Mouse (Mus musculus) c-Kit-positive CD71-positive TER-119-negative erythroid progenitor cells, embryonic 14.5 days (primary cell): ENCODE data around the gene Cnot3.
"Not testable (repeated sequence)": the region's sequence is repeated elsewhere in the genome, so short reads cannot be mapped to it uniquely, and the experiment has no call there.

Experiments used
- DNase-seq: peaks from one replicate; pipeline ENCODE4 v3.0.0-alpha.2; 2013; ENCODE audit warnings: low read depth

Cnot3 gene

DNA sequence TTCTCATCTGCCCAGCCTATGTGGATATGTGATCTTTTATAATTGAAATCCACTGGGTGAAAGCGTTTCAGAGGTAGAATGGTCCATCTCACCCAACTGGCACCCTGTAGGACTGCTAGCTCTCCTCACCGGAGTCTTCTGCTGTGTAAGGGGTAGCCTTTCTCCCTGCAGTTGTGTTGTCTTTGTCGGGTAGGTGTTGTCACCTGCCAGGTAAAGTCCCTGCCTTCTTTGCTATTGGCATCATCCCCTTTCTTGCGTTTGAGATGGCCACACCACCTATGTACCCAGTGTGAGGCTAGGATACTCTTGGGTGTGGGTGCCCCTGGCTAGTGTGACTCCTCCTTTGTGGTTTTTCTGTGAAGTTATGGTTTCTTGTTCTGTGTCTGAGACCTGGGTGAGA, 1.6 kb downstream of the Cnot3 start:
- no peak for DNase-seq

- DNase-seq = no peak
Observed at GRCm38 (mm10) chr7:3656966-3657365, 11.9 kb downstream of the Cnot3 start.

DNA sequence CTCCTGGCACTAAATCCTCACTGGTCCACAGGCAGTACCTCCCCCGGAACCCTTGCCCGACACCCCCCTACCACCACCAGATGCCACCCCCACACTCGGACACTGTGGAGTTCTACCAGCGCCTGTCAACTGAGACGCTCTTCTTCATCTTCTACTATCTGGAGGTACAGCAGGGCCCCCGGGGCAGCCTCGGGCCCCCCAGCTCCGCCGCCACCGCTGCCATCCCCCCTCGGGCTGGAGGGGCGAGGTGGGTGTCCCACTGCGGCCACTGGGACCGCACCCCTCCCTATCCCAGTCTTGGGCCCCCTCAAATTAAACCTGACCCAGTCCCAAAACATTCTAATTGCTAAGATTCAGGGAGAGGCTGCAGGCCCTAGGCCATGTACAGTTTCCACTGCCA, 13.5 kb downstream of the Cnot3 start:
- no peak for DNase-seq

DNA sequence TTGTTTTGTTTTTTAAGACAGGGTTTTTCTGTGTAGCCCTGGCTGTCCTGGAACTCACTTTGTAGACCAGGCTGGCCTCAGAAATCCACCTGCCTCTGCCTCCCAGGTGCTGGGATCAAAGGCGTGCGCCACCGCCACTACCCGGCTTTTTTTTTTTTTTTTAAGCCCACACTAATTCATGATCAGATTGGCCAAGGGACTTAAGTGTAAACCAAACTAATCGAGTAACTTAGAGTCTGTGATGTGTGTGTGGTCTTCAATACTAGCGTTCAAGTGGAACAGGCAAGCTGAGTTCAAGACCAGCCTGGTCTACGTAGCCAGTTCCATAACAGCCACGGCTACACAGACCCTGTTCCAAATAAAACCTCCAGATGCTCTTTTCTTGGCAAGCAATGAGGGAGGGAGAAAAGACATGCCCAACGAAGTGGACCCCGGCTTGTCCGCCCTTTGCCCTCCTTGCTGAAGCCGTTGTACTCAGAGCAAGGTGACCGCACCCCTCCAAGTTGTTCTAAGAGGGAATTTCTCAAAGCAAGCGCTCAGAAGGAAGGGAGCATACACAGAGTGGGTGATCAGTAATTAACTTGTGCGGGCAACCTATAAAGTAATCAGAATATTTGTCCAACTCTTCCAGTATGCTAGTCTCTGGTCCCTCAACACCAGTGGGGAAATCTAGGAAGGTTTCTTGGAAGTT, 19.6 kb downstream of the Cnot3 start:
- no peak for DNase-seq

GRCm38 (mm10) chr7:3665215-3666114, 20.4 kb downstream of the Cnot3 start, which contains the start of gene Leng1:
TSS of gene Leng1 (minus strand) at chr7:3665840.
- peak; percentile 96 for DNase-seq

GRCm38 (mm10) chr7:3666921-3667391, 21.9 kb downstream of the Cnot3 start:
- peak; percentile 59 for DNase-seq

DNA sequence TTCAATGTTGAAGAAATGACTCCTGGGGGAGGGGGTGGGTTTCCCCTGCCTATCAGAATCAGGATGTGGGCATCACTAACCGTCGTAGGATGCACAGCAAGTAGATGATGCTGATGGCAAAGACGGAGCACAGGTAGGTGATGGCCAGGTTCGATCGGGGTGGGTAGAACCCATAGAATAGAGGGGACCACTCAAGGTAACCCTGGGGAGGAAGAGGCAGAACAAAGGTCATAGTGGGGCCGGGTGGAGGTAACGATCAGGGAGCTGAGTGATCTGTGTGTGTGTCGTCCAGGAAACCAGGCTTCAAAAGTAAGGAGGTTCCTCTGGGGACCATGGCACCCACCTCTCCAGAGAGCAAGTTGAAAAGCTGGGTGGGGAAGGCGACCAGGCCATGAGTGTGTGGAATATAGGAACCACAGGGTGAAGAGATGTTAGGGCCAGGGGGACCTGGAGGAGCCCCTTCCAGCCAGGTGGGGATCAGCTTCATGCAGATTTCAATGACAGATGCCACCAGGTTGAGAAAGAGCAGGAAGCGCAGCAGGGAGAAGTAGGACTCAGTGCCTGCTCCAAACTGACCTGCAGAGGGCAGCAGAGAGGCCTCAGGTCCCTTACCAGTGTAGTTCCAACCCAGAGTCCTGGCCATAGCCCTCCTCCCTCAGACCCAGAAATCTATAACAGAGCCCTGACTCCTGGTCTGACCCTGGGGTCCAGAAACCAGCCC, 29.6 kb downstream of the Cnot3 start:
- peak; percentile 72 for DNase-seq

DNA sequence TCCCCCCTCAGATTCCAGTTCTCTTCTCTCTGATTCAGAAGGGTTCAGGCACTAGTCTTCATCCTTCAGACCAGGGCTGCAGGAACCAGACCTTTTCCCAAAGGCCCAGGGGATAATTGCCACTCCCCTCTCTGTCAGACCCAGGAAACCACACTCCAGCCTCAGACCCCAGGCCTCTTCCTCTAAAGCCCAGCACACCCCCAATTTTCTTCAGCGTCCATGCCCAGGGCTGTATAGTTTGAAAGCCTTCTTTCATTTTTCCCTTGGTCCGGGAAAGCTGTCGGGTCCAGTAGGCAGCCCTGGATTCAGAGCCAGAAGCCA, 30.1 kb downstream of the Cnot3 start:
- no peak for DNase-seq

DNA sequence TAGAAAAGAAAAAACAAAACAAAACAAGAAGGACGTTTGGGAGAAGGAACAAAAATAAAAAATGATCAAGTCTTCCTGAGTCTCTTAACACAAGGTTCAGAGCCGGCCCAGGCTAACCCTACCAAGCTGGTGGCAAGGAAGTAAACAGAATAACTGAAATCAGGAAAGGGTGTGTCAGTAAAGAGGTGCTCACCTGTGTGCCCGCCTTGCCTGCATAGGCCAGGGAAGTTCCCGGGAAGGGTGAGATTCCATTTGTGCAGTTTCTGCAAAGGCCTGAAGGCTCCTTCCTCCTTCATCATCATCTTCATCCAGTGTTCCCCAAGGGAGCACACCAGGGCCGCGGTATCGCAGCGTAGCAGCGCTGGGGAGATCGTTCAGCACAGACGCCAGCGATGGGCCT, 31.3 kb downstream of the Cnot3 start:
- no peak for DNase-seq

DNA sequence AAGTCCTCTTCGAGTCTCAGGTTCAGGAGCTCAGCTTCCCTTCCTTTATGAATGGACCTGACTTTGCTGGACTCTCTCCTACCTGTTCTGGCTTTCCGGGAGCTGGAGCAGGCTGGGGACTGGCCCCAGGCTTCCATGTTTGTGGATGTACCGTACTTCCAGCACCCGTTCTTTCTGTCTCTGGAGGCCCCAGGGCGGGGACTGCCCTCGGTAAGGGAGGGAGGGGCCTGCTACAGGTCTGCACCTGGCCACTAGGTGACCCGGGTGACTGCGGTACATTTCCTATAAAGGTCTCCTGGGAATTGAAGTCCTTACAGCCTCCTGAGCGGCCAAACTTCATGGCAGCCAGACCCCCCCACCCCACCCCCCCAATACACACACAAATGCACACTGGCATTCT, 32.3 kb downstream of the Cnot3 start, which contains the start of gene Tmc4:
Gene Tmc4 (minus strand): TSS at position 212 of the 400 bp plus-strand sequence.
- DNase-seq = no peak

DNA sequence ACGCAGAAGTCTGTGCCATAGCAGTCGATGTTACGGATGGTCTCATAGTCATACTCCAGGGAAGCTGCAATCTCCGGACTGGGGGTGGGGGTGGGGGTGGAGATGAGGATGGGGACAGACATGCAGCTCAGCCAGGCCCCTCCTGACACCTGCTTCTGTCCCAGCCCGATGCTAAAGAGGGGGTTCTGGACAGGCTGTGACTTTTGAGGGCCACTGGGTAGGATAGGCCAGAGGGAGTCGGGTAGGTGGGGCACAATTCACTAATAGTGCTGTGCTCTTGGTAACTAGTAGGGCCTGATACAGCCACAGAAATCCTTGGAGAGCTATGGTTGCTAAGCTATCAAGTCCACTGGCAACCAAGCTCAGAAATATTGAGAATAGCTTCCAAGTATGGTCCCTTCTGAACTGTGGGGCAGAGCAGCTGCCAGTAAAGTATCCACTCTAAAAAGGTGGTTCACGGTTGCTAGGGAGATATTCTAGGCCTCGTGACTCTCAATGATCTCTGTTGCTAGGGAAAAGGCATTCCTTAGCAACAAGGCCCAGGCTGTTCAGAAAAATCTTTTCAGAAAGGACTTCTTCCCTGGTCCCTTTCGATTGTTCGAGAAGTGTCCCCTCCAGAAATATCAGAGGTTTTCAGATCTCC, 39.0 kb downstream of the Cnot3 start:
- DNase-seq = no peak

GRCm38 (mm10) chr7:3684698-3685097, 39.6 kb downstream of the Cnot3 start:
- DNase-seq = no peak

DNA sequence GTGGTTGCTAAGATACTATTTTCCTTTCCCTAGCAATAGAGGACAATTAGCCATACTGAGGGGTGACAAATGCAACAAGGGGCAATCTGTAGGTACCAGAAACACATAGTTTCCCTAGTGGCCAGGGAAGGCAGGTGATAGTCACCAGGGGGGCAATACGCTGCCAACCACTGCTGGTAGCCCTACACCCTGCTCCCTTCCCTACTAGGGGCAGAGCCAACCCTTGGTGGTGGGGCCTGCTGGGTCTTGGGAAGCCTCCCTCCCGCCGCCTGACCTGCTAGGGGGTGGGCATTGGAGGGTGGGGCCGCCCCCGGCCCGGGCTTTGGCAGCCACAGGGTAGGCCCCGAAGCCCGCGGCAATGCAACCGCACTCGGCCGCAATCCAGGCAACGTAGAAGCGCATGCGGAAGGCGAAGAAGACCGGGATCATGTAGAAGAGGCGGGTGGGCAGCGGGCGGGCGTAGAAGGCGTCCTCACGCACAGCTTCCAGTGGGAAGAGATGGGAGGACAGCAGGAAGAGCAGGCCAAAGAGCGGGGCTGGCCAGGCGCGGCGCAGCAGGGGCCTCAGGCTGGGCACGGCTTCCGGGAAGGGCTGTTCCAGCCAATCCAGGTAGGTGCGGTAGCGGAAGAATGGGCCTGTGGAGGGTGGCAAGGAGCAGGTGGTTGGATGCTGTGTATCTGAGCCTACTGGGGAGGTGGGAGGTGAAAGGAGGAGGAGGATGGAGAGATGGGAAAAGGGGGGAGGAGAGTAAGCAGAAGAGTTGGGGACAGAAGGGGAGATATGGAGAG, 40.5 kb downstream of the Cnot3 start:
- no peak for DNase-seq

DNA sequence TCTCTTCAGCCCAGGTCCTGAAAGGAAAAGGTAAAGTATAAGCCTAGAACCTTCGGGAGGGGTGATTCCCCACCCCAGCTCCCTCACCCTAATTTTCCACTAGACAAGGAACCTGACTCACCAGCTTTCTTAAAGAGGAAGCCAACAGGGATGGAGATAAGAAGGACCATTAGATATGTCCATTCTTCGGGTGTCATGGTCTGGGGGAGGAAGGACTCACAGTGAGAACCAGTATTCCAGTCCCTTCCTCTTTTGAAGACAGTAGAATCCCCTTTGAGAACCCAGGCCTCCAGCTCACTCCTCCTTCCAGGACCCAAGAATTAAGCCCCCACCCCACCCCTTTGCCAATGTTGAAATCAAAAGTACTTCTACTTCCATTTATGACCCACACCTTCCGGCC, 46.9 kb downstream of the Cnot3 start:
- no peak for DNase-seq

GRCm38 (mm10) chr7:3692382-3692986, 47.4 kb downstream of the Cnot3 start, which contains the start of gene Tsen34:
TSS of gene Tsen34 (plus strand) at chr7:3692863.
- DNase-seq = no peak

DNA sequence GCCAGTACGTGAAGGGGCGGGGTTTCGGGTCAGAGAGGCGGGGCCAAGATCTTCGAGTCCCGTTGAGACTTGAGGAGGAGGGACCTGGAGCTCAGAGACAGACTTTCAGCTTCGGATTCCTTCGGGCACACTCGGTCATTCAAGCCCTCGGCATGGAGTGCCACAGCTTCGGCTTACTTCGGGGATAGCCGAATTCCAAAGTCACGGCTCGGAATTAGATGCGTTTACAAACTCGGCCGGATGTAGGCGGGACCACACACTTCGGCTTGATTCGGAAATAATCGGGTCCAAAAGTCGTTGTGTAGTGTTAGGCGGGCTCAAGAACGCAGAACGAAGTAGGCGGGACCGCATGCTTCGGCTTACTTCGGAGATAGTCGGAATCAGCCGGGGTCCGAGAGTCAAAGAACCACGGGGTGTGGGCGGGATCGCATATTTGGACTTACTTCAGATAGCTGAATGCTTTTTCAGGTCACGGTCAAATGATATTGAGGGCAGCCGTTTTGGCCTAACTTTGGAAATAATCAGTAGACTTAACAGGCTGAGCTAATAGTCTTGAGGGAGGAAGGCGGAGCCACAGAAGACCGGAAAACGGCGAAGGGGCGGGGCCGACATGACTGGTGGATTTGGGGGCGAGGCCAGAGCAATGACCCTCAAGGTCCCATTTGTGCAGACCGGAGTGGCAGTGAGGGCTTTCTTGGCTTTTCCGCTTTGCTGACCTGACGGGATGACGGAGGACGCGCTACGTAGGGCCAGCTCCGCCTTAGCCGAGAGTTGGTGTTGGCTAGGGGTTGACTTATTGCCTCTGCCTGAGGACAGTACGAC, 48.1 kb downstream of the Cnot3 start, which contains the start of gene Mboat7:
Gene Mboat7 (minus strand): TSS at position 537 of the 822 bp plus-strand sequence.
- DNase-seq = peak; percentile 97

DNA sequence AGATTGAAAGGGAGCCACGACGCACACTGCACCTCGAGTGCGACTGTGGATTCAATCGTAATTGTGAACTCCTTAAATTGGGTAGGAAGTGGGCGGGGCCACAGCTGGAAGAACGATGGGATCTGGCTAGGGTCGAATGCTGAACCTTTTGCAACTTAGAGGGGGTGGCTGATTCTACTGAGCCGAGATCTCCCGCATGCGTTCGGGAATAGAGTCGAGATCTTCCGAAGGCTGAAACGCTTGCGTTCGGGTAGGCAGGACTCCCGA, 48.7 kb downstream of the Cnot3 start:
- no peak for DNase-seq

DNA sequence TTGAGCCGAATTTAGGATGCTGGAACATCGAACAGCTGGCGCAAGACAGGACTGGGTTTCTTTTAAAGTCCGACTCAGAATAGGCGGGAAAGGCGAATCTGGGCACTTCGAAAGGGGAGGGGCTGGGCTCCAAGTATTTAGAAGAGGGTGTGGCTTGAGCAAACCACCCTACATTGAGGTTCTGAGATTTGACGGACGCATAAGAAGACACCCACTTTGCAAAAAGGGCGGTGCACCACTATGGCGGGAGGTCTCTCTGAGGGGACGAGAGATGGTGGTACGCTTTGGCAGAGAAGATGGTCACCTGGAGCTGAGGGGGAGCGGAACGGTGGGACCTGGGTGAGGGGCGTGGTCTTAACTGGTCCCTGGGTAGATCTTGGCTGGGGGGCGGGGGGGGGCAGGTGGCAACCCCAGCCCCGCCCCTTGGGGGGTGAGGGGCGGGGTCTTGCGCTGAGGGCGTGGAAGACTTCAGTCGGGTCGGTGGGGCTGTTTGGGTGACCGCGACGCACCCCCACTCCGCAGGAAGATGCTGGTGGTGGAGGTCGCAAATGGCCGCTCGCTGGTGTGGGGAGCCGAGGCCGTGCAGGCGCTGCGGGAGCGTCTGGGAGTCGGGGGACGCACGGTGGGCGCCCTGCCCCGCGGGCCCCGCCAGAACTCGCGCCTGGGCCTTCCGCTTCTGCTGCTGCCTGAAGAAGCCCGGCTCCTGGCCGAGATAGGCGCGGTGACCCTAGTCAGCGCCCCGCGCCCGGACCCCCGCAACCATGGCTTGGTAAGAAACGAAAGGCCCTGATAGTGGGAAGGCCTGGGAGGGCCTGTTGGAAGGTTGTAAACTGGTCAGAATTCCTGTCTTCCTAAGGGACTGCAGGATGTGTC, 49.2 kb downstream of the Cnot3 start:
- DNase-seq = peak; percentile 68

DNA sequence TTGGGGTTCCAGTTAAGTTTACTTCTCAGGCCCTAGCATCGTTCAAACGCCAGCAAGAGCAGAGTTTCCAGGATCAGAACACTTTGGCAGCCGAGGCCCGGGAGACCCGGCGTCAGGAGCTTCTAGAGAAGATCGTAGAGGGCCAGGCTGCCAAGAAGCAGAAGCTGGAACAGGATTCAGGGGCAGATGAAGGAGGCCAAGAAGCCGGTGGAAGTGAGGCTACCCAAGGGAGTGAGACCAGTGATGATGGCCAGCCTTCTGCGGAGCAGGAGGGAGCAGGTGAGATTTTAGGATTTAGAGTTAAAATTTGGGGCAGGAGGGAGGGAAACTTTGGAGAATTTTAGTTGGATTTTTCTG, 49.9 kb downstream of the Cnot3 start:
- DNase-seq = not testable (repeated sequence)
